Mouse (Mus musculus) ZHBTc4 (cell line): Measurements from ENCODE around the gene Cryzl1.

Source experiments
- DNase-seq: peaks from one replicate; pipeline ENCODE4 v3.0.0-alpha.2; 2011; ENCODE audit warnings: low read depth, low spot score

Cryzl1 gene

DNA sequence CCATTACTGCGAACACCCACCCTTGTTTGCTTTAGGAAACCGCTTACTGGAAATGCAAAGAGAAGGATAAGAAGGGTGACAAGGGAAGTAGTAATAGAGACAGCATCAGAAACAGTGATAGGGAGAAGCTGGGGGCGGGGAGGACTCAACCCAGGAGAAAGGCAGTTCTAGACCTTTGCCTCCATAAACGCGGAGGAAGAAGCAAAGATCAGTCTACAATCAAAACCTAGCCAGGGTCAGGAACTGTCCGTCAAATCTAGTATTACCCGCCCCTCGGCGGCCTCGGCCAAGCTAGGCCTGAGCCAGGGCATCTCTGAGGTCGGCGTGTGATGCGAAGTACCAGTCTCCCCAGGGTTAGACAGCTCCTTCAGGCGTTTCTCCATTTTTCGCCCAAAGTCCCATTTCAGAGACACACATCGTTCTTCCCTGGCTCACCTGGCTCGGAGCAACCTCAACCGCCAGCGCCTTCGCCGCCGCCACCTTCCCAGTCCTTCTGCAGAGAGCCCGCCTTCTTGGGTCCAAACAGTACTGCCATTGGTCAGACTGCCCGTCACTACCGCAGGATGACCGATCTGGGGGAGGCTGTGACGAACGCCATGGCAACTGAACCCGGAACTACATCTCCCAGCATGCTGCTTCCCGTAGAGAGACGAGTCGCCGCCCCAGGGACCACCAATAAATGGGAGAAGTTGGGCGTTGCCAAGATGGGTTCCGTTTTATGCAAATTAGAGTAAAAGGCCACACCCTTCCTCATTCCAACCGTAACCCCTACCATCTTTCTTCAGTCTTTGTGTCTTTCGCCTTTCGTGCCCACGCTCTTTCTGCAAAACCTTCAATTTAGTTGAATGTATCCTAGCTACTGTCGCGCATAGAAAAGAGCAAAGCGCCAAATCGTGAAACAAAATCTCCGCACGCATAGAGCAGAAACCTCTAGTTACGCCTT lies at the start of gene Cryzl1:
Cryzl1 (minus strand) TSS at position 853 of the 943 bp plus-strand sequence.
- peak; percentile 99 for DNase-seq

DNA sequence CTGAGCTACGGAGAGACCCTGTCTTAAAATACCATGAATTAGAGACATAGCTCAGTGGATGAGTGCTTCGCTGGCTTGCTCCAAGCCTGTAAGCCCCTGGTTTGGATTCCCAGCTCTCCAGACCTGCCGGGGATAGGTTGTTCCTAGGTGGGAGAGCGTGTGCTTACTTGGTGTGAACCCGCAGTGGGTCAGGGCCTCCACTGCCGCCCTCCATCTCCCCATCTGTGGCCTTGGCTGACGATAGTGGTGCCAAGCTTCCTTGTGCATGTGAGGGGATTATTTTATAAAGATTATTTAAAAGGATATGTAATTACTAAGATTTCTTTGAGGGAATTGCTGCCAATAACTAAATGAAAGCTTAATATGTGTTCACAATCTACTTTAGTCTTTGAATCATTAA lies 43.8 kb upstream of the Cryzl1 start:
- DNase-seq = no peak

DNA sequence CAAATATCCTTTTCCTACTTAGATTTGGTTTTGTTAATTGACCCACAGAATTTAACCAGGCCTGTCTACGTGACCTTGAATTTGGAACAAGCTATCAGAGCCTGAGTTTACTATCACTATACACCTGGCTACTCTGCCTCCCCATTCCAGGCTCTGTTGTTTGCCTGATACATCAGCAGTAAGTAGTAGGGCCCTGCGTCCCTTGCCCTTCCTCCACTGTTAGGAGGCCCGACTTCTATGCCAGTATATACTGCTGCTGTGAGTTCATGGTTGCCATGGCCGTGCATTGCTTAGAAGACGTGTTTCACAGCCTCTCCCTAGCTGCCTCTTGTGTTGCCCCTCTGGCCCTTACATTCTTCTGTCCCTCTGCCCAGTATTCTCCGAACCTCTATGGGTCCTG lies 42.6 kb upstream of the Cryzl1 start:
- no peak for DNase-seq

DNA sequence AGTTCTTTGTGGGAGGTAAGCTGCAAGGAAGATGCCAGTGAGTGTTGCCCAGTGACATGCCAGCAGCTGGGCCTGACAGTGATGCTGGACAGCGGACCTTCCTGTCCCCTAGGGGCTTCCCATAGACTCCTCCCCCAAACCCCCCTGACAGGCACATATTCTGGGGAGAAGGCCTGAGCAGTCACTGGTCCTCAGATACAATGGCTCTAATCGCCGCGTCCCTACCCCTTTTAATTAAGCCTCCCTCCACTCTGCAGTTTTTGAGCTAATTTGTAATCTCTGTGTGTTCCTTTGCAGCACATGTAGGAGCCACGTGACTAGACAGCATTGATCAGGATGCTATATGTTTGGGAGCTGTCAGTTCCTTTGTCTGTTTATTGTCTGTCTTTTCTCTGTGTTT lies 41.9 kb upstream of the Cryzl1 start:
- DNase-seq = no peak

DNA sequence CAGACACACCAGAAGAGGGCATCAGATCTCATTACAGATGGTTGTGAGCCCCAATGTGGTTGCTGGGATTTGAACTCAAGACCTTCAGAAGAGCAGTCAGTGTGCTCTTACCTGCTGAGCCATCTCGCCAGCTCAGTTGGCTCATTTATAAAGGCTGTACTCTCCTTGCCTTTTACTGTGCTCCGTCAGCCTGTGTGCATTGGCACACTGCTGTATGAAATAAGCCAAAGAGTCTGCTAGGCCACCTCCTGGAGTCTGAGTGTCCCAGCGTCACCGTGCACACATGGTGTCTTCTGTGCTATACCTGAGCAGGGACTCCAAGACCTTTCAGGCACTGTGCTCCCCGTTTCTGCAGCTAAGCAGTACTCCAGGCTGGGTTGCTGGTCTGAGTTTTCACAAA lies 41.1 kb upstream of the Cryzl1 start:
- no peak for DNase-seq

DNA sequence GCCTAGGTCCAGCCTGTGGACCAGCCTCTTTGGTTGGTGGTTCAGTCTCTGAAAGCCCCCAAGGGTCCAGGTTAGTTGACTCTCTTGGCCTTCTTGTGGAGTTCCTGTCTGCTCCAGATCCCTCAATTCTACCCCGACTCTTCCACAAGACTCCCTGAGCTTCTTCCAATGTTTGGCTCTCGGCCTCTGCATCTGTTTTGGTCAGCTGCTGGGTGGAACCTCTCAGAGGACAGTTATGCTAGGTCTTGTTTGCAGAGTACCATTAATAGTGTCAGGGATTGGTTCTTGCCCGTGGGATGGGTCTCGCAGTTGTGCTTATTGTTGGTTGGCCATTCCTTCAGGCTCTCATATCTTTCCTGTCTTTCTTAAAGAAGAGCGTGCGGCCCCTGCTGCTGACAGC lies 39.8 kb upstream of the Cryzl1 start:
- no peak for DNase-seq

DNA sequence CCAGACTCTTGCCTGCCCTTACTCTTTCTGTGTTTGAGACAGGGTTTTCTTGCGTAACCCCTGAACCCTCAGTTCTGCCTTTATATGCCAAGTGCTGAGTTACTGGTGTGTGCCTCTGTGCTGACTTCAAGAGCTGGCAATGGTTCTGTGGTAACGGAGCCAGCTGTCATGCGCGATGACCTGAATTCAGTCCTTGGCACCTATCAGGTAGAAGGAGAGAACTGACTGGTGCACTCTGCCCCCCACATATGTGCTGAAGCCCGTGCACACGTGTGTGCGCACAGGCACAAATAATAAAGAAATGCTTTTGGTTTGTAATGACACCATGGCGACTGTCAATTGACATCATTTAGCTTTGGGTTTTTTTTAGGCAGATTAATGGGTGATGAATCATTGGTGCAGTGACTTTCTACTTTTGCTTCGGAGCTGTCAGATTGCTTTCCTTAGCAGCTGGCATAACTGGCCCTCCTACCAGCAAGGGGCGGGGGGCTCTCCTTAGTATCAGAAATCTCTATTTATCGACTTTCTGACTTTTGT lies 38.5 kb upstream of the Cryzl1 start:
- no peak for DNase-seq

DNA sequence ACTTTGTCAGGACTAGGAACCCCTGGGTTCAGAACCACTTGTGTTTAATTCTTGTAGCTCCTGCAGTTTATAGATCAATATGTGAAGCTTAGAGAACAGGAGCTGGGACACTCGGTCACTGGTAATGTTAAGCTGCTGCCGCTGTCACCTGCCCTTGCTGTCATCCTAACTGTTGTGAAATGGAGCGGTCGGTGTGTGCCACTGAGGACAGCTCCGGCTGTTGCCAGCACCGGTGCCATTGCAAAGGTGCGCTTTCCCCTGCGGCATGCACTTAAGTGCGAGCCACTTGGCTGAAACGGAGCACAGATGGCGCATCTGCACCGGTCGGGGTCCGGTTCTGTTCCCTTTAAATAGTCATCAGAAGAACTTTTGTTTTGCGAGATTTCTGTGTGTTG lies 37.0 kb upstream of the Cryzl1 start:
- DNase-seq = peak; percentile 33

DNA sequence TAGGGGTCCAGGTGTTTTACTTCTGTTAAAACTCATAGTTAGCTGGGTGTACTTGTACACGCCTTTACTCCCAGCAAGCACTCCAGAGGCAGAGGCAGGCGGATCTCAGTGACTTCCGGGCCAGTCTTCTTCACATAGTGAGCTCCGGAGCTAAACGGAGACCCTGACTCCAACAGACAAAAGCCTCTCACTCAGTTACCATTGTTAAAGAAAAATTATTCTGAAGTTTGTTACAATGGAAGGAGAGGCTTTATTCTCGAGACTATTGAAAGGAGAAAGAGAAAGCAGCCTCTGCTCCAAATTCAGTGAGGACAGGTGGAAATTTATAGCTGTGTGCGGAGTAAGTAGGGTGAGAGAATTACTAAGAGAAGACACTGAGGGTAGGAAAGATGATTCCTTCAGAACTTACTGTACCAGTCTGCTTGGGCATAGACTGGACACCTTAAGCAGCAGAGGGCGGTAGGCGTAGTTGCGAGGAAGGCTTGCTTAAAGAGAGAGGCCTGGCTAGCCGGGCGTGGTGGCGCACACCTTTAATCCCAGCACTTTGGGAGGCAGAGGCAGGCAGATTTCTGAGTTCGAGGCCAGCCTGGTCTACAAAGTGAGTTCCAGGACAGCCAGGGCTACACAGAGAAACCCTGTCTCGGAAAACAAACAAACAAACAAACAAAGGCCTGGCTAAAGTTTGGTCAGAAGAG lies 36.5 kb upstream of the Cryzl1 start:
- DNase-seq = peak; percentile 57

DNA sequence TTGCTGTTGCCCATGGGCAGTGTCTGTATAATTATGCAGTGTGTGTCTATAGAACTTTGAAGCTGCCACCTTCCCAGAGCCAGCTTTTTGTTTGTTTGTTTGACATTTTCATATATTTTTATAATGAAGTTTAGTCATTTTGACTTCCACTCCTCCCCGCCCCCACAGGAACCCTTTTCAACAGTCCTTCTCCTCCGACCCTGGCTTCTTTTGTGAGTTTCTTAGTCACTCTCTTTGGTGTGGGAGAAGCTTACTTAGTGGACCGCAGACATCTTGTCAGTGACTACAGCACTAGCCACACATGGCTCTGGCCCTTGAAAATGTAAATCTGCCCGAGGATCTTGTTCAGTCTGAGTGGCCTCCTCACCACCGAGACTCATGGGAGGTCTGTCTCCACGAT lies 35.6 kb upstream of the Cryzl1 start:
- DNase-seq = no peak

DNA sequence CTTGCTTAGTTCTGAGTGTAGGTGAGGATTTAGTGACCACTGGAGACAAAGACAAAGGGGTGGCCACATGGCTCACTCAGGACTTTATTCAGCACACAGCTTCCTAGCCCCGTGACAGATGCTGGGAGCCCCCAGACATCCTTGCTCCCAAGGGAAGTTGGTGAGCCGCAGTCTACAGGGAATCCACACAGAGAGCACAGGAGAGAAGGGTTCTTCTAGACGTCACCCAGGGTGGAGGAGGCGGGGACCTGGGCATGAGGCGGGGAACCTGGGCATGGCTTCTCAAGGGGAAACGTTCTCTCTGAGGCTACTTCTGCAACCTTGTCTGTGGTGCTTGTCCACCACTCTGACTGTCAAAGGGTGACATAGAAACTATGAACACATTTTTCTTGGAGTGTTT lies 35.2 kb upstream of the Cryzl1 start:
- no peak for DNase-seq

DNA sequence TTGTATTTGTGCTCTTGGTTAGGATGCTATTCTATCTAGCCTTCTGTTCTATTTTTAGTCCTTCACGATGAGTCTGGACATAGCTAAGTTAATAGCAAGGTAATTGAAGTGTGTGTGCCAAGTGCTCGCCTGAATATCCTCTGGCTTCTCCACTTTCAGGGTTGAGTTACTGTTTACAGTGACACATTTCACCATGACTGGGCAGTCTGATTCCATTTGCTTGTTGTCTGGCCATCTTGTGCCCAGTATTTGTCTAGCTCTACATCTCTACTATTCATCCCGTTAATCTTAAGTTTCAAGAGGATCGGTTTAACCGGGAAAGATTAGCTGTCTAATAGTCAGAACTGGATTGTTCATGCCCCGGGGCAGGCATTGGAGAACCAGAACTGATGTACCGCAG lies 33.7 kb upstream of the Cryzl1 start:
- DNase-seq = no peak

DNA sequence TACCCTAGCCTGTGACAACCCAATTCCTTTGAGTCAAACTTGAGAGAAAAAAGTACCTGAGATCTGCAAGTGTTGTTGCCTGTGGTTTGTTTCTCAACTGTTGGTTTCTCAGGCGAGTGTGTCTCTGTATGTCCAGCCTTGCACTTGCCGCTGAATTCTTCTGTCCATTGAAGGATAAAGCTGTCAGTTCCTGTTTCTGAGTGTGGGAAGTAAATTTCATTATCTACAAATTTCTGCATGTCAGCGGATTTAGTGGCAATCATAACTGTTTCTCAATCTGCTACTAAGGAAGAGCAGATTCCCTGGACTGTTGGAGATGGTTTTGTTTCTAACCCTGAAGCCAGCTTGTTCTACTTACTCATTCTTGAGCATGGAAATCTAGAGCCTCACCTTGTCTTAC lies 33.0 kb upstream of the Cryzl1 start:
- DNase-seq = no peak

DNA sequence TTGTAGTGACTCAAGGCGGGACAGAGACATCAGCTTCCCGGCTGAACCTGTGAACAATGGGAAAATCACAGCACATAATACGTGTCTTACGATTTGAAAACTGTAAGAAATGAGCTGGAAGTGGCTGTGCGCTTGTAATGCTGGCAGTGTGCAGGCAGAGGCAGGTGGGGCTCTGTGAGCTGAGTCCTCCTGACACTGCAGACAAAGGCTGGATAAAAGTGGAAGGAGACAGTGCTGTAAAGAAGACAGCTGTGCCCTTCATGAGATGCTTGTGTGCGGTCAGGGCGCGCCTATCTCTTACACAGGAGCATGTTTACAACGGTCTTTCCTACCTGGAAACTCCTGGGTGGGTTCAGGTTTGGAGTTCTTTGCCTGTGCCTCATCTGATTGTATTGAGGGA lies 32.4 kb upstream of the Cryzl1 start:
- DNase-seq = no peak

DNA sequence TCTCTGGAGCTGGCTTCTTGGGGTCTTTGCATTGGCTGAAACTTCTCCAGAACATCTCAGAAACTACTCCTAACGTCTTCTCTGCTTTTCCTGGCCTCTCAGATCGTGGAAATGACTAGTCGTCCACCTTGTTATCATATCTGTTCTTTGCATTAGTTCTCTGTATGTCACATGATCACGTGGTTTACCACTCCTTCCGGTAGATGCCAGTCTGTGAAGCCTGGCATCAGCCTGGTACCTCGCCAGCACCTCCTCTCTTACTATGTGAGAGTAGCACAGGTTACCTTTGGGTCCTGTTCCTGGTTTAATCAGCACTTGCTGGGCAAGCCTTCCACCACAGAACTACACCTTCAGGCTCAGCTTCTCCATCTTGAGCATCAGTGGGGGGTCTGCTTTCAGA lies 26.2 kb upstream of the Cryzl1 start:
- no peak for DNase-seq

DNA sequence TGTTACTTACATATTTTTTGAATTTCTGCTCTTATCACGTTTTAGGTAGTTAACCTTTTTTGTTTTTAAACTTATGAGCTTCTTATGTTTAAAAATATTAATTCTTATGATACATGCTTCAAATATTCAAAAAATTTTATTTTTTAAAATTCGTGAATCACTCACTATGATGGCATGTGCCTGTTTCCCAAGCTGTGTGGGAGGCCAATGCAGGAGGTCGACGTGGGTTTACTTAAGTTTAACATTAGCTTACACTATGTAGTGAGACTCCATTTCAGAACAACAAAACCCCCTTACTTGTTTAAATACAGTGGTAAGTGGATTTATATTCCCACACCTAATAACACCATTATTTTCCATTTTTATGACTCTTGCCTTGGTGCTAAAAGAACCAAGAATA lies 24.8 kb upstream of the Cryzl1 start:
- DNase-seq = no peak

DNA sequence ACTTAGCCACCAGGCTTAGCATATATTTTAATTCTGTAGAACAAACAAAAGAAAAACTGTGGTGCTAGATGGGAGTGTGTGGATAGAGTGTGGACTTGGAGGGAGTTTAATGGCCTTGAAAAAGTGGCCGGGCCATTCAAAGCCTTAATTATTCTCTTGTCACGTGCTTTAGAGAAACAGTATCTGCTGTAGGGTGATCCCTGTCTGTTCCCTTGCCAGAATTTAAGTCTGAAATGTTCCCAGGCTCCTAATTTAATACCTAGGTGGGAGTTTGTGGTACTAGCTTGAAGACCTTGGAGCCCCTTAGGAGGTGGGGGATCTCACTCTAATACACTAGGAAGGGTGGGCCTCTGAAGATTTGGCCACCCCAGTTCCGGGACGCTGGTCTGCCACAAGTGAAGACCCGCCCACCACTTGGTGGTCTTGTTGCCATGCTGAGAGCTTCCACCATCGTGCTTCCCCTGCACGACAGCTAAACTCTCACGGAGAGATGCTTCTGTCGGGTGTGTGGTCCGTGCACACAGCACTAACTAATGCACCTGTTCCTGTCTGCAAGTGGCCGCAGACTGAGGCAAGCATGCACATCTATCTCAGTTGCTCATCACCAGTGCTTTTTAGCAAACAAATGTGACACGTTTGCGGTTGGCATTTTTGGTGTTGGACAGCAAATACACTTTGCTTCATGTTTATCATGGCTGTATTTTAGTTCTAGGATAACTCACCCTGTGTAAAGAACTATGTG lies 23.0 kb upstream of the Cryzl1 start:
- DNase-seq = no peak

DNA sequence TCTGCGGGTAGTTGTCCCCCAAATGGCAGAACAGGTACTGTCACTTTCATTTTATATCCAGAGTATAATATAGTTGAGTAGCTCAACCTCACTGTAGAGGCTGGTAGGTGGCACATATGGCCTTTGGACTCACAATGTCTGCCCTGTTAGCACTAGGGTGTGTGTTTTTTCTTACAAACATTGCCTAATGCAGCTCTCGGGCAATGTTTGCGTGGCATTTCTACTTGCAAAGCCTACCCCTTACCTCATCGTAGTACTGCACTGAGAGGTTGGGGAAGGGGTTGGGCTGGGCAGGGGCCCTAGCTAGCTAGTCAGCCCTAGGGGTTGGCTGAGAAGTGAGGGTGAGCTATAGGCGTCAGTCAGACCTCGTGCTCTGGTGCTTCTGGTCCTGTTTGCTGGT lies 18.8 kb upstream of the Cryzl1 start:
- no peak for DNase-seq

DNA sequence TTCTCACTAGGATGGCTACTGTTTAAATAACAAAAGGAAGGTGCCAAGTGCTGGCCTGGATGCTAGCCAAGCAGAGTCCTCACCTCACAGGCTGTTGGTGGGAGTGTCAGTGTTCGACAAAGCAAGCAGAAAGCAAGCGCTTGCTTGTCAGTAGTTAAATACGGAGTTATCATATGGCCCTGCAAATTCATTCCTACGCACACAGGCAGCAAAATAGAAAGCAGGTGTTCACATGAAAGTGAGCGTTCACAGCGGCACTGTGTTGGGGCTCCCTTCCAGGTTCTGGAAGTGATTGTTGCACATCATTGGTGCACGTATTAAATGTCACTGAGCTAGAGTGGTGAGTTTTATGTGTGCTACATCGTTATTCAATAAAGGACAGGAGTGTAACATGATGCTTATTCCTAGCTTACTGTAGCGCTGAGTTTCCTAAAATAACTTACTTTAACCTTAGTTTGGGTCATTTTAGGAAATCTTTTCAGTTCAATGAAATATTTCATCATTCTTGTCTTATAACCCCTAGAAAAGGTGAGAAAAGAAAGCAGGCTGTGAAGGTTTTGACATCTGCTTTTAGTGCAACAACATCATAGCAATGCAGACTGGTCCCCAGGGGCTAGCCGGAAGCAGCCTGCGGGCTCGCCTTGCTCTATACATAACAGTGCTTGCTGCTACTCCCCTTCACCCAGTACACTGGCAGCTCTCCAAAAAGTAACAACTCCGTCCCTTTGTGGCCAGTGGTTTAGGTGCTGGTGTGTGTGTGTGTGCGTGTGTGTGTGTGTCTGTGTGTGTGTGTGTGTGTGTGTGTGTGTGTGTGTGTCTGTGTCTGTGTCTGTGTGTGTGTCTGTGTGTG lies 17.6 kb upstream of the Cryzl1 start:
- peak; percentile 49 for DNase-seq

DNA sequence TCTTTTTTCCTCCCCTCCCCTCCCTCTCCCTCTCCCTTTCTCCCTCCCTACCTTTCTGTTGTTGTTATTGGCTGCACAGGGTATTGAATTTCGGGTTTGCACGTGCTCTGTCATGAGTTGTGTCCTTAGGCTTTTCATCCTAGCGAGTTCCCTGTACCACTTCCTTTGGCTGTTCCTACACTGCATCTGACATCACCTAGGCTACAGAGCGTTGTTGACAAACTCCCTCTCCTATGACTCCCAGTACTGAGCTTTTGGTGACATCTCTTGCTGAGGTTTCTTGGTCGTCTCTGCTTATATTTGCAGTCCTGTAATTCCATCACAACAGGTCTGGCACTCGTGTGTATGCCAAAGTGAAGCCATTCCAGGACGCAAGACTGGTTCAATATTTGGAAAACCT lies 14.3 kb upstream of the Cryzl1 start:
- no peak for DNase-seq

DNA sequence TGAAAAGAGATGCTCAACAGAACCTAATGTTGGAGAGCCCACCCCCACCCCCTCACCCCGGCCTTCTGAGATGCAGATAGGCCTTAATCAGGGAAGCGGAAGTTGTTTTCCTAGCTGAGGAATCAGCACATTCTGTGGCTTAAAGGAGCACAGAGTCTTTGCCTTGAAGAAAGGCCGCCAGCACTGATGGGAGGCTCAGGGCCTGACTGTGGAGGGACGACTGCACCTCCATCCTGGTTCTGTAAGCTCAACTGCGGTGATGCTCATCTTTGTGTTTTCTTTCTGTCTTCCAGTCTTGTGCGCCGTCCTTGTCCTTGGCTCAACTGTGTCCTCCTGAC lies 12.1 kb upstream of the Cryzl1 start:
- DNase-seq = peak; percentile 57
